Mouse (Mus musculus): ENCODE results near the gene Thrap3. TPM values are rescaled to one million over a fixed set of nuclear protein-coding genes. Genes with fewer than 3 reads are reported as not detected.
A peak's percentile ranks its signal among the peaks of the same experiment; 100 is the strongest.
"Not testable (repeated sequence)": the region's sequence is repeated elsewhere in the genome, so short reads cannot be mapped to it uniquely, and the experiment has no call there.

The Thrap3 gene
- total RNA-seq, 1 experiment from 2014 or later, result 190 TPM

GRCm38 (mm10) chr4:126219540-126219939 is 17.0 kb upstream of the Thrap3 start:
- not testable (repeated sequence) for DNase-seq

- DNase-seq, result peak; percentile 45
Observed at GRCm38 (mm10) chr4:126217771-126218170, 15.2 kb upstream of the Thrap3 start.

GRCm38 (mm10) chr4:126207081-126207480 is 4.5 kb upstream of the Thrap3 start:
- DNase-seq, result peak; percentile 65

- no peak for DNase-seq
Observed at GRCm38 (mm10) chr4:126205386-126205785, 2.8 kb upstream of the Thrap3 start.

- no peak for DNase-seq
Observed at GRCm38 (mm10) chr4:126204661-126205230, 2.2 kb upstream of the Thrap3 start.

- no peak for DNase-seq
Observed at GRCm38 (mm10) chr4:126204016-126204415, 1.5 kb upstream of the Thrap3 start.

- no peak for DNase-seq
Observed at GRCm38 (mm10) chr4:126203336-126203895, 856 bp upstream of the Thrap3 start.

GRCm38 (mm10) chr4:126201514-126202302 is 852 bp downstream of the Thrap3 start:
- DNase-seq, result peak; percentile 53

- DNase-seq, result no peak
Observed at GRCm38 (mm10) chr4:126200656-126201055, 1.9 kb downstream of the Thrap3 start.

GRCm38 (mm10) chr4:126200036-126200435 is 2.5 kb downstream of the Thrap3 start:
- DNase-seq, result no peak

GRCm38 (mm10) chr4:126199556-126199955 is 3.0 kb downstream of the Thrap3 start:
- peak; percentile 43 for DNase-seq

- DNase-seq, result peak; percentile 36
Observed at GRCm38 (mm10) chr4:126197485-126197884, 5.1 kb downstream of the Thrap3 start.

- no peak for DNase-seq
Observed at GRCm38 (mm10) chr4:126194916-126195315, 7.6 kb downstream of the Thrap3 start.

- no peak for DNase-seq
Observed at GRCm38 (mm10) chr4:126194216-126194615, 8.3 kb downstream of the Thrap3 start.

GRCm38 (mm10) chr4:126190636-126191035 is 11.9 kb downstream of the Thrap3 start:
- DNase-seq, result peak; percentile 39

GRCm38 (mm10) chr4:126187096-126187495 is 15.5 kb downstream of the Thrap3 start:
- DNase-seq, result no peak

GRCm38 (mm10) chr4:126183034-126183433 is 19.5 kb downstream of the Thrap3 start:
- no peak for DNase-seq

GRCm38 (mm10) chr4:126181170-126181957 is 21.2 kb downstream of the Thrap3 start:
- peak; percentile 71 for DNase-seq

GRCm38 (mm10) chr4:126175980-126176379 is 26.6 kb downstream of the Thrap3 start:
- not testable (repeated sequence) for DNase-seq

- no peak for DNase-seq
Observed at GRCm38 (mm10) chr4:126173800-126174199, 28.8 kb downstream of the Thrap3 start.

GRCm38 (mm10) chr4:126170737-126171136 is 31.8 kb downstream of the Thrap3 start:
- not testable (repeated sequence) for DNase-seq

- no peak for DNase-seq
Observed at GRCm38 (mm10) chr4:126168851-126169250, 33.7 kb downstream of the Thrap3 start.

GRCm38 (mm10) chr4:126166084-126166483 is 36.5 kb downstream of the Thrap3 start:
- DNase-seq, result peak; percentile 58

Data from adrenal gland, postnatal 14 days (tissue).